In genomic region chr6:99600886-99601285, GRCm38 (mm10) we compare ENCODE assay signal across 13 mouse cellular contexts.
DNase-seq lines count a peak whose midpoint lies in the region.
"Had no signal": no experiment of that assay in that cellular context is flagged by ENCODE, and none has a peak within 500 bp of the region (broad histone marks: within the 10 kb centered on the region; RNA-seq: fewer than 3 reads in every experiment).

No protein-coding gene starts in this region.

- H3K4me3 ChIP-seq in heart, embryonic 10.5 days = no peak overlapping the region
- H3K4me3 ChIP-seq: forebrain, embryonic 13.5 days; hindbrain, embryonic 12.5 days; liver, embryonic 13.5 days; midbrain, embryonic 10.5 days; stomach, embryonic 15.5 days had no signal

- H3K9me3 ChIP-seq in heart, embryonic 10.5 days = no peaks in the 10 kb centered on the region
- H3K9me3 ChIP-seq: forebrain, embryonic 13.5 days; hindbrain, embryonic 12.5 days; liver, embryonic 13.5 days; midbrain, embryonic 10.5 days; stomach, embryonic 15.5 days had no signal

- 74% methylated on average over 8 of the region's 8 CpGs for WGBS in heart, embryonic 10.5 days

- no peaks in the 10 kb centered on the region for H3K36me3 ChIP-seq in heart, embryonic 10.5 days
- H3K36me3 ChIP-seq: hindbrain, embryonic 12.5 days; liver, embryonic 13.5 days; midbrain, embryonic 10.5 days; stomach, embryonic 15.5 days had no signal

- peak; percentile 89 for DNase-seq in heart, adult 11 months
- DNase-seq in heart, embryonic 10.5 days (ENCODE audit: low spot score) = no peak
- DNase-seq in kidney, postnatal 10 days = peak; percentile 51
- DNase-seq in kidney, adult 11 months = no peak
- peak; percentile 47 to 63 for DNase-seq in right cerebral cortex, postnatal 10 days (ENCODE audit: low spot score in 2 of 2)
- DNase-seq in right cerebral cortex, postnatal 4 days = no peak
- no peak for DNase-seq in thymus, postnatal 4 days
- DNase-seq: layer of hippocampus, postnatal 36 days; liver, embryonic 13.5 days had no signal

- H3K4me1 ChIP-seq in heart, embryonic 10.5 days = no peaks in the 10 kb centered on the region
- H3K4me1 ChIP-seq: liver, embryonic 13.5 days had no signal

- no peak overlapping the region for H3K27ac ChIP-seq in heart, embryonic 10.5 days
- H3K27ac ChIP-seq: forebrain, embryonic 13.5 days; hindbrain, embryonic 12.5 days; liver, embryonic 13.5 days; midbrain, embryonic 10.5 days; stomach, embryonic 15.5 days had no signal

- H3K27me3 ChIP-seq in heart, embryonic 10.5 days (ENCODE audit: insufficient read depth, poor library complexity, severe bottlenecking) = no peaks in the 10 kb centered on the region; the same call in 1 of the 2 replicates
- H3K27me3 ChIP-seq: forebrain, embryonic 13.5 days; liver, embryonic 13.5 days; stomach, embryonic 15.5 days had no signal

Comparison
In these comparisons a context has a peak if more than half of its experiments do, and no peak if none do; other contexts are left out.
1. DNase-seq: peak in heart, adult 11 months (single experiment), kidney, postnatal 10 days (single experiment) and right cerebral cortex, postnatal 10 days (2 of 2); none in heart, embryonic 10.5 days (single experiment), kidney, adult 11 months (single experiment), right cerebral cortex, postnatal 4 days (single experiment) and thymus, postnatal 4 days (single experiment).